Mouse (Mus musculus) E14TG2a.4 (cell line): ENCODE data around the gene Atxn1.

Experiments used
- CTCF ChIP-seq: conservative IDR thresholded peaks from 2 replicates; pipeline ENCODE4 v1.5.1; 2014; ENCODE audit warnings: low read length
- NANOG ChIP-seq: IDR thresholded peaks from 2 replicates; pipeline ENCODE4 v1.6.1; 2014; ENCODE audit warnings: borderline replicate concordance, low read length, mixed read lengths

- TF ChIP-seq CTCF (no peak), NANOG (no peak)
These were observed 271.7 kb downstream of the Atxn1 start for GRCm38 (mm10) chr13:45693126-45693525.
